Mouse (Mus musculus): ENCODE data around the gene Cep350.
"Not testable (repeated sequence)": the region's sequence is repeated elsewhere in the genome, so short reads cannot be mapped to it uniquely, and the experiment has no call there.

Cep350 gene

DNA sequence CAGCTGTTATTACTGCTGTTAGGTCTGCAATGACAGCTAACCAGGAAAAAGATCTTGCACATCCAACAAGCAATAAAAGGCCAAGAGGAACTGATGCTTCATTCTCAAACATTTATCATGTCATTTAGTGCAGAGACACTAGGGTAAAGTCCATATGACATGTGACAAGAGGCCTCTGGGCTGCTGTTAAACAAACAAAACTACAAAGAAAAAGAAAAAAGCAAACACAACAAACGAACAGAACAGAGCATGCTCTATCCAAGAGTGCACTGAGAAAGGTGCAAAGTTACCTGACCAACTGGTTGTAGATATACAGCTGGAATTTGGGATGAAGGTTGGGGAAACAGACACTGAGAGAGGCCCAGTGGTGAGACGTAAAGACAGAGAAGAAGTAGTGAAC is 86.2 kb downstream of the Cep350 start:
- DNase-seq (ENCODE audit: low read depth, low spot score), result no peak

DNA sequence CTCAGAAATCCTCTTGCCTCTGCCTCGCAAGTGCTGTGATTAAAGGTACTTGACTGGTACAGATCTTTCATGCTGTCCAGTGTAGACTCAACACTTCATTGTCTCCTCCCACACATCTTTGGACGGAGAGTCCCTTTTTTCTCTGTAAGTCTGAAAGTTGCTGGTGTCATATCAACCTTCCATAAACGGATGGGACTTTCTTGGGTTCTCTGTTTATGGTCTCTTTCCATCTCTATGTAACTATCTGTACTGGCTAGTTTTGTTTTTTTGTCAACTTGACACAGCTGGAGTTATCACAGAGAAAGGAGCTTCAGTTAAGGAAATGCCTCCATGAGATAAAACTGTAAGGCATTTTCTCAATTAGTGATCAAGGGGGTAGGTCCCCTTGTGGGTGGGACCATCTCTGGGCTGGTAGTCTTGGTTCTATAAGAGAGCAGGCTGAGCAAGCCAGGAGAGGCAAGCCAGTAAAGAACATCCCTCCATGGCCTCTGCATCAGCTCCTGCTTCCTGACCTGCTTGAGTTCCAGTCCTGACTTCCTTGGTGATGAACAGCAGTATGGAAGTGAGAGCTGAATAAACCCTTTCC is 90.3 kb downstream of the Cep350 start:
- DNase-seq (ENCODE audit: low read depth, low spot score), result not testable (repeated sequence)

DNA sequence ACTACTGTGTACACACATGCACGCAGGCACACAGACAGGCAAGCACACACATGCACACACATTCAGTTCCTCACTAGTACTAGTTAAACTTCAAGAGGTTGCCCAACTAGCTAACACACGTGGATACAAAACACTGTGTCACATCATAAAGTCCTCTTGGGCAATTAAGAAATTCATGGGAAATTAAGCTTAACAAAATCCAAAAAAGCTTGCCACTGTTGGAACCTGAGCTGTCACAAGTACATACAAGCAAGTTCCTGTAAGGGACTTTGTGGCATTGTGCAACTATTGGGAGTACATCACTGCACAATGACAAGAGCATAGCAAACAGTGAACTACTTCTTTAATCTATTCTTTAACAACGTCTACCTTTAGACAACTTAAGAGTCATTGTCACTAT is 93.5 kb downstream of the Cep350 start:
- no peak for DNase-seq (ENCODE audit: low read depth, low spot score)

DNA sequence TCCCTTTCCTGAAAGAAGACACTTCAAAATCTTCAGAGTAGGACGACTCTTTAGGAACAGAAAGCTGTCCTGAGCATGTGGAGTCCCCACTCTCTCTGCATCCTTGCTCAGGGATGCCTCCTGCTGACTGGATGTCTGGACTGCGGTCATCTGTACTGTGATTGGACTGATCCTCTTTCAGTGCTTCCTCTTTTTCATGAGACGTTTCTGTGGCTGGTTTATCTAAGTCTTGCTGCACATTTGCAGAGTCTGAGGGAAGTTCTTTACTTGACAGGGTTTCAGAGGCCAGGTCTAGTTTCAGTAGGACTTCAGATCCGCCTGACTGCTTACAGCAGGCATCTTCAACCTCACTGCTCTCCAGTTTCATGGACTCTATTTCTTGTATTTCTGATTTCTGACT is 110.1 kb downstream of the Cep350 start:
- DNase-seq (ENCODE audit: low read depth, low spot score), result no peak

GRCm38 (mm10) chr1:155854926-155855702 is 117.9 kb downstream of the Cep350 start:
- DNase-seq (ENCODE audit: low read depth, low spot score), result no peak

- no peak for DNase-seq (ENCODE audit: low read depth, low spot score)
Observed at GRCm38 (mm10) chr1:155853009-155853408, 120.0 kb downstream of the Cep350 start.

- DNase-seq (ENCODE audit: low read depth, low spot score), result no peak
Observed at GRCm38 (mm10) chr1:155844235-155844634, 128.8 kb downstream of the Cep350 start.

- no peak for DNase-seq (ENCODE audit: low read depth, low spot score)
Observed at GRCm38 (mm10) chr1:155843538-155843937, 129.5 kb downstream of the Cep350 start.

DNA sequence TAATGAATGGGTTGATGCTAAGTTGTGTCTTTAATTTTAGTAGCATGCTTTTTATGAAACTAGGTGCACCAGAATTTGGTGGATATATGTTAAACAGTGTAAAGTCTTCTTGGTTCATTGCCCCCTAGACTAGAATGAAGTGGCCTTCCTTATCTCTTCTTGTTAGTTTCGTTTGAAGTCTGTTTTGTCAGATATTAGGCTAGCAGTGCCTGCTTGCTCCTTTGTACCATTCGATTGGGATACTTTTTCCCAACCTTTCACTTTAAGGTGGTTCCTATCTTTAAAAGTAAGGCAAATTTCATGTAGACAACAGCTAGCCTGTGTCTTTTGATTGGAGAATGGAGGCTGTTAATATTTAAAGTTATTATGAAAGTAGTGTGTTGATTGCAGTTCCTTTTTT is 137.4 kb downstream of the Cep350 start:
- no peak for DNase-seq (ENCODE audit: low read depth, low spot score)

DNA sequence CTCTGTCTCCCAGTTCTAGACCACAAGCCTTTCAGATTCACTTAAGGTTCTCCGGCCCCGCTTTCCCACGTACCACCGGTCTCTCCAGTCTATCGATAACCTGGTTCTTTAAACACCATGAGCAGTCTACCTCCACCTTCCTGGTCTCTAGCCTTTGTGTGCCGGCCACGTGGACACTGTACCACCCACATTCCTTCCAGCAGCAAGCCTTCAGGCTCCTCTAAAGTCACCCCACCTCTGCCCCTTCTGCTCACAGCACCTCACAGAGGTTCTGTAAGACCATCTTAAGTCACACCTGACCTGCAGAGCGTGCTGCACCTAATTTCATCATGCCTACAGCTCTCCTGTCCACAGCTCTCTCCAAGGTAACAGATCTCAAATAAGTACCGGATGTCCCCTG is 139.4 kb downstream of the Cep350 start:
- no peak for DNase-seq (ENCODE audit: low read depth, low spot score)

DNA sequence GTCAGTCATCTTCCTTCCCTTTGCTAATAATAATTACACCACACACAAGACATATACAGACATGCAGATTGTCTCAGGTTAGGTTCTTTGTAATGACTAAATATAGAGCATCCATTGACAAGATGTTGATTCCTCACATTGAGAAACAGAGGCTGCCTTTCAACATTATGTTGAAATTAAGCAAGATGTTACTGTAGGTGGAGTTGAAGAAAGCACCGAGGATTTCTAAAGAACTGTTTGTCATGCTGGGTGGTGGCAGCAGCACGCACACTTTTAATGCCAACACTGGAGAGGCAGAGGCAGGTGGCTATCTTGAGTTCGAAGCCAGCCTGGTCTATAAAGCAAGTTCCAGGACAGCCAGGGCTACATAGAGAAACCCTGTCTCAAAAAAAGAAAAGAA is 141.1 kb downstream of the Cep350 start:
- no peak for DNase-seq (ENCODE audit: low read depth, low spot score)

DNA sequence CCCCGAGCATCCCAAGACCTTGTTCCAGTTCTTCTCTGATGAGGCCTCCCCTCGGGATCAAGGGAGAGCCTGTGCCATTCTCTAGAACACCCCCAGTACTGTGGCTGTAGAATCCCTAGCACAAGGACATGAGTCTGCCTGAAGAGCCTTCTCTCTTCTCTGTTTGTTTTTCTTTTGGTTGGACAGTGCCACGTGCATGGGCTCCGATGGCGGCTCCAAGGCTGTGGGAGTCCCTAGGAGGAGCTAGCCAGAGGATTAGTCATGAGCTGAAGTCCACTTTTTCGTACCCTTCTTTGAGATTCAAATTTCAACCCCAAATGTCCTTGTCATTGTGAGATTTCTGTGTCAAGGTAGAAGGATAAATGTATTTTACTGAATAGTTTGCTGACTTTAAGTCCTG is 142.2 kb downstream of the Cep350 start:
- no peak for DNase-seq (ENCODE audit: low read depth, low spot score)

- DNase-seq (ENCODE audit: low read depth, low spot score), result no peak
Observed at GRCm38 (mm10) chr1:155827703-155828295, 145.3 kb downstream of the Cep350 start.

GRCm38 (mm10) chr1:155826803-155827395 is 146.2 kb downstream of the Cep350 start:
- no peak for DNase-seq (ENCODE audit: low read depth, low spot score)

GRCm38 (mm10) chr1:155825940-155826716 is 146.9 kb downstream of the Cep350 start:
- no peak for DNase-seq (ENCODE audit: low read depth, low spot score)

GRCm38 (mm10) chr1:155820646-155821045 is 152.4 kb downstream of the Cep350 start:
- DNase-seq (ENCODE audit: low read depth, low spot score), result no peak

DNA sequence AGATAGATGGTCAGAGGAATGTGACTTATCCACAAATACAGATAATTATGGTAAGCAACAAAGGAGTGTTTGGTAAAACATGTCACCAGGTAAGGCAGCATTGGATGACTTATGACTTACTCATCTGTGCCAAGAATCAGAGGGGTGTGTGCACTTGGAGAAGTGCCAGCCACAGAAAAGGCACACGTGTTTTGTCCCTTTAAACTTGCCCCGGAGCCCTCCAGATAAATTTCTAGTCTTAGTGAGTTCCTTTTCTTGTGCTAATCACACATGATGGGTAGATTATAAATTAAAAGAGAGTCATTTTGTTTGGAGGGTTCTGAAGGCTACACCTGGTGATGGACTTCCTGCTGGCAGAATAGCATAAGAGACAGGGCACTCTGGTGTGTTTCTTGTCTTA is 156.9 kb downstream of the Cep350 start:
- DNase-seq (ENCODE audit: low read depth, low spot score), result no peak

- peak; percentile 65 for DNase-seq (ENCODE audit: low read depth, low spot score)
Observed at GRCm38 (mm10) chr1:155812581-155813499, 160.2 kb downstream of the Cep350 start, which contains the start of gene Qsox1. Gene Qsox1 (minus strand): TSS chr1:155812889.

- DNase-seq (ENCODE audit: low read depth, low spot score), result no peak
Observed at GRCm38 (mm10) chr1:155811995-155812580, 161.0 kb downstream of the Cep350 start.

- DNase-seq (ENCODE audit: low read depth, low spot score), result no peak
Observed at GRCm38 (mm10) chr1:155810616-155811015, 162.4 kb downstream of the Cep350 start.
